Mouse (Mus musculus): ENCODE data around the gene Atp11a. TPM values are rescaled to one million over a fixed set of nuclear protein-coding genes. Genes with fewer than 3 reads are reported as not detected.

Atp11a gene
- polyA plus RNA-seq, 1 experiment from 2014 or later = 22.5 TPM

- H3K36me3 ChIP-seq = no peaks in the 10 kb centered on the region
- no peak overlapping the region for H3K27ac ChIP-seq
- no peaks in the 10 kb centered on the region for H3K27me3 ChIP-seq
- H3K9ac ChIP-seq = no peak overlapping the region
- 50% methylated on average over 9 of the region's 9 CpGs for WGBS
- no peak overlapping the region for H3K4me2 ChIP-seq (replicated peaks)
- H3K4me3 ChIP-seq = no peak overlapping the region
- 0 out of 2 replicates have a peak, but pooled peaks cover 6% of the 10 kb centered on the region for H3K4me1 ChIP-seq
- ATAC-seq (ENCODE audit: insufficient number of reproducible peaks, insufficient read depth, low FRiP score, low TSS enrichment) = no peak
- no peaks in the 10 kb centered on the region for H3K9me3 ChIP-seq
Observed at GRCm38 (mm10) chr8:12897815-12898214, 141.0 kb downstream of the Atp11a start.

- Histone ChIP-seq H3K4me1 (no peaks in the 10 kb centered on the region), H3K9me3 (no peaks in the 10 kb centered on the region), H3K36me3 (no peaks in the 10 kb centered on the region), H3K9ac (no peak overlapping the region), H3K4me3 (no peak overlapping the region), H3K27me3 (no peaks in the 10 kb centered on the region), H3K4me2 (replicated peaks) (no peak overlapping the region), H3K27ac (no peak overlapping the region)
- WGBS = 85% methylated on average over 13 of the region's 13 CpGs
- ATAC-seq (ENCODE audit: insufficient number of reproducible peaks, insufficient read depth, low FRiP score, low TSS enrichment) = no peak
Observed at GRCm38 (mm10) chr8:12903790-12904415, 147.1 kb downstream of the Atp11a start.

GRCm38 (mm10) chr8:12905122-12905521 lies 148.3 kb downstream of the Atp11a start:
- no peaks in the 10 kb centered on the region for H3K27me3 ChIP-seq
- no peak overlapping the region for H3K9ac ChIP-seq
- no peak overlapping the region for H3K4me3 ChIP-seq
- no peak for ATAC-seq (ENCODE audit: insufficient number of reproducible peaks, insufficient read depth, low FRiP score, low TSS enrichment)
- H3K4me2 ChIP-seq (replicated peaks) = no peak overlapping the region
- H3K27ac ChIP-seq = no peak overlapping the region
- H3K4me1 ChIP-seq = no peaks in the 10 kb centered on the region
- no peaks in the 10 kb centered on the region for H3K36me3 ChIP-seq
- WGBS = 76% methylated on average over 5 of the region's 5 CpGs
- H3K9me3 ChIP-seq = no peaks in the 10 kb centered on the region

GRCm38 (mm10) chr8:12905599-12906321 lies 148.9 kb downstream of the Atp11a start:
- H3K4me3 ChIP-seq = no peak overlapping the region
- no peak for ATAC-seq (ENCODE audit: insufficient number of reproducible peaks, insufficient read depth, low FRiP score, low TSS enrichment)
- H3K4me2 ChIP-seq (replicated peaks) = no peak overlapping the region
- no peak overlapping the region for H3K9ac ChIP-seq
- no peaks in the 10 kb centered on the region for H3K27me3 ChIP-seq
- 79% methylated on average over 11 of the region's 11 CpGs for WGBS
- no peaks in the 10 kb centered on the region for H3K36me3 ChIP-seq
- H3K27ac ChIP-seq = no peak overlapping the region
- H3K4me1 ChIP-seq = no peaks in the 10 kb centered on the region
- H3K9me3 ChIP-seq = no peaks in the 10 kb centered on the region

- Histone ChIP-seq H3K9me3 (no peaks in the 10 kb centered on the region), H3K36me3 (no peaks in the 10 kb centered on the region), H3K27me3 (no peaks in the 10 kb centered on the region), H3K4me3 (no peak overlapping the region), H3K4me2 (replicated peaks) (no peak overlapping the region), H3K4me1 (no peaks in the 10 kb centered on the region), H3K27ac (no peak overlapping the region), H3K9ac (no peak overlapping the region)
- no peak for ATAC-seq (ENCODE audit: insufficient number of reproducible peaks, insufficient read depth, low FRiP score, low TSS enrichment)
- WGBS = 71% methylated on average over 5 of the region's 5 CpGs
Observed at GRCm38 (mm10) chr8:12906597-12906996, 149.8 kb downstream of the Atp11a start.

- Histone ChIP-seq H3K36me3 (no peaks in the 10 kb centered on the region), H3K4me2 (replicated peaks) (no peak overlapping the region), H3K27me3 (no peaks in the 10 kb centered on the region), H3K9me3 (no peaks in the 10 kb centered on the region), H3K4me1 (peaks cover 6% of the 10 kb centered on the region; the same call in 1 of the 2 replicates), H3K27ac (no peak overlapping the region), H3K4me3 (no peak overlapping the region), H3K9ac (no peak overlapping the region)
- ATAC-seq (ENCODE audit: insufficient number of reproducible peaks, insufficient read depth, low FRiP score, low TSS enrichment) = no peak
- 83% methylated on average over 4 of the region's 4 CpGs for WGBS
Observed at GRCm38 (mm10) chr8:12907730-12908129, 150.9 kb downstream of the Atp11a start.

DNA sequence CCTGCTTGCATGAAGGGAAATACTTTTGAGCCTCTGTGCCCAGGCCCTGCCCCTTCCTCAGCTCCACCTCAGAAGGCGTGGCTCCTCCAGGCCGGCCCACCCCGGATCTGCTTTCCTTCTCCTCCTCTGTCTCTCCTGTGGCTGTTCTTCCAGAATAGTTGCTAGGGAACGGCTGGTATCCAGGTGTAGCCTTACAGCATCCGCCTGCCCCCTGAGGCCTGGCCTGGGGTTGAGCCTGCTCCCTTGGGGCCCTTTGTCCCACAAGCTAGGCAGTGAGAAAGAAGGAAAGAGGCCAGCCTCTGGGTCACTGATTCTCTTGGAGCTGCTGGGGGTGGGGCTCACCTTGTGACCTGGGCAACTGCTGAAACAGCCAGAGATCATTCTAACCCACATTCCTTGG lies 155.2 kb downstream of the Atp11a start:
- Histone ChIP-seq H3K4me1 (peaks cover 23% of the 10 kb centered on the region), H3K36me3 (no peaks in the 10 kb centered on the region), H3K9ac (no peak overlapping the region), H3K4me3 (no peak overlapping the region), H3K27me3 (no peaks in the 10 kb centered on the region), H3K27ac (0 out of 2 replicates have a peak overlapping the region, but pooled peaks have one; percentile 1), H3K9me3 (no peaks in the 10 kb centered on the region), H3K4me2 (replicated peaks) (no peak overlapping the region)
- peak; percentile 74 for ATAC-seq (ENCODE audit: insufficient number of reproducible peaks, insufficient read depth, low FRiP score, low TSS enrichment)
- 15% methylated on average over 5 of the region's 5 CpGs for WGBS

DNA sequence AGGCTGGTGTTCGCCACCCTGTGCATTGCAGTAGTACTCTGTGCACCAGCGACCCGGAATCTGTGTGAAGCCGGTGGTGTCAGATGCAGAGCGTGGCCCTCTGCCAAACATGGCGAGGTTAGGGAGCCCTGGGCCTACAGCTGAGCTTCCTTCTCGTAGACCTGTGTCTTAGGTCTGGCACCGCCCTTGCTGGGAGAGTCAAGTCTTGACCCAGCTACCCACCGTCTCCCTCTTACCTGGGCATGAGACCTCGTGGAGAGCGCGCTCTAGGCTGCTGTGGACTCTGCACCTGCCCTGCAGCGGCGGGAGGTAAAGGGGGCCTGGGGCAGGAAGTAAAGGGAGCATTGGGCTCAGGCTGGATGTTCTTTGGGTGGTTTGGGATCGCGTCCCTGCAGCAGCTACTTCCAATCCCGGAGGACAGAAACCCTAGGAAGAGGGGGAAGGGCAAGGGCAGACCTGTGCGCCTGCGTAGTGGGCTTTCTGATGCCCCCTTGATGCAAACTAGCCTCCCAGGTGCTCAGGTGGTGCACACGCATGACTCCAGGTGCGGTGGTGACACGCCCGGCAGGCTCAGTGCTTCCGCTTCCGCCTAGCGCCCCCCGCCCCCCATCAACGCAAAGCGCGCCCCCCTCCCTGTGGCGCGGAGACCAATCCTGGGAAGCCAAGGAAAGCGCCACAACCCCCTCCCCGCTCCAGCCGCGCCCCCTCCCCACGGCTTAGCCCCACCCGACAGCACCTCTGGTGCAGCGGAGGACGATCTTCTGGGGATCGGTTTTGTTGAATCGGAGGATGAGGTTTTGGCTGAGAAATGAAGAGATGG lies 158.6 kb downstream of the Atp11a start:
- H3K4me2 ChIP-seq (replicated peaks) = peak overlapping the region; percentile 90
- no peaks in the 10 kb centered on the region for H3K36me3 ChIP-seq
- peak overlapping the region; percentile 59 for H3K4me3 ChIP-seq
- H3K4me1 ChIP-seq = peaks cover 24% of the 10 kb centered on the region
- no peaks in the 10 kb centered on the region for H3K9me3 ChIP-seq
- peak overlapping the region; percentile 58 for H3K9ac ChIP-seq
- peak; percentile 59 for ATAC-seq (ENCODE audit: insufficient number of reproducible peaks, insufficient read depth, low FRiP score, low TSS enrichment)
- no peaks in the 10 kb centered on the region for H3K27me3 ChIP-seq
- H3K27ac ChIP-seq = 0 out of 2 replicates have a peak overlapping the region, but pooled peaks have one; percentile 6
- WGBS = 16% methylated on average over 42 of the region's 42 CpGs

- ATAC-seq (ENCODE audit: insufficient number of reproducible peaks, insufficient read depth, low FRiP score, low TSS enrichment) = no peak
- Histone ChIP-seq H3K27ac (no peak overlapping the region), H3K9ac (peak overlapping the region; percentile 58; the same call in 1 of the 2 replicates), H3K9me3 (no peaks in the 10 kb centered on the region), H3K4me1 (peaks cover 24% of the 10 kb centered on the region), H3K4me2 (replicated peaks) (peak overlapping the region; percentile 90), H3K36me3 (no peaks in the 10 kb centered on the region), H3K27me3 (no peaks in the 10 kb centered on the region), H3K4me3 (peak overlapping the region; percentile 59)
- 65% methylated on average over 16 of the region's 16 CpGs for WGBS
Observed at GRCm38 (mm10) chr8:12916156-12916900, 159.5 kb downstream of the Atp11a start.

DNA sequence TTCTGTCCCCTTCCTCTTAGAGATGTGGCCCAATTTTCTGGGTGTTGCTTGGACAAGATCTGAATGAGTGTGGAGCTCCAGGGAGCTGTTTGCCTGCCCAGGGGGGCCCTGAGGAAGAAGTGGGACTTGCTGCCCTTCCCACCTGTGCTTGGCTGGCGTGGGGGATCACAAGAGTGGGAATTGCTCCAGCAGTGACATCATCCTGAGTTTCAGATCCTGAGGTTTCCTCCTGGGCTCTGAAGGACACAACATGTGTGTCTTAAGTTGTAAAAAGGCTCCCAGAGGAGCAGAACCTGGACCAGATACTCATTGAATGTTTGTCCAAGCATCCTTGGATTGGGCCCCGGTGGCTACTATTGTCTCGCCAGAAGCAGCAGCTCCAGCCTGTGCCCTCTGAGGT lies 160.2 kb downstream of the Atp11a start:
- H3K9ac ChIP-seq = no peak overlapping the region
- 82% methylated on average over 3 of the region's 3 CpGs for WGBS
- peaks cover 23% of the 10 kb centered on the region for H3K4me1 ChIP-seq
- peak overlapping the region; percentile 90; the same call in 1 of the 2 replicates for H3K4me2 ChIP-seq (replicated peaks)
- no peak for ATAC-seq (ENCODE audit: insufficient number of reproducible peaks, insufficient read depth, low FRiP score, low TSS enrichment)
- H3K36me3 ChIP-seq = no peaks in the 10 kb centered on the region
- H3K9me3 ChIP-seq = no peaks in the 10 kb centered on the region
- H3K27me3 ChIP-seq = no peaks in the 10 kb centered on the region
- no peak overlapping the region for H3K27ac ChIP-seq
- H3K4me3 ChIP-seq = no peak overlapping the region

DNA sequence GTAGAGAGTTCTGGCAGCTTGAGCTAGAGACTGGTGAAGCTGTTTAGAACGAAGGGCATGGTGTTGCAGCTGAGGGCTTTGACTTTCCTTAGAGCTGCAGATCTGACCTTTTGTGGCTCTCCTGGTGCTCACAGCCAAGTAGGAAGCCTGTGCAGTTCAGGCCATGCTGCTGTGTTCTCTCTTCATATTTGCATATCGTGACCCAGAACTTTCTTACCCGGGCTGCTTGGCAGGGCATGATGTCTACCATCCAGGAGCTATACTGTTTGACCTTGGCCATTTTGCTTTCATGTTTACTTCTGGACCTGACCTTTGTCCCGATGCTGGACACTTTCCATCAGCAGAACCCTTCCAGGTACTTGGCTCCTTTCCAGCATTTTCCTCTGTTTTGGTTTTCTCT lies 161.0 kb downstream of the Atp11a start:
- Histone ChIP-seq H3K4me1 (peaks cover 18% of the 10 kb centered on the region), H3K4me3 (no peak overlapping the region), H3K27me3 (no peaks in the 10 kb centered on the region), H3K9ac (no peak overlapping the region), H3K27ac (no peak overlapping the region), H3K4me2 (replicated peaks) (no peak overlapping the region), H3K36me3 (no peaks in the 10 kb centered on the region), H3K9me3 (no peaks in the 10 kb centered on the region)
- no peak for ATAC-seq (ENCODE audit: insufficient number of reproducible peaks, insufficient read depth, low FRiP score, low TSS enrichment)
- 88% methylated on average over 4 of the region's 4 CpGs for WGBS
